Mouse (Mus musculus) testis, adult 2 months (tissue): ENCODE measurements around the gene C1ql4.

ENCODE experiments used
- CTCF ChIP-seq: fragments of 200-500 bp; IDR thresholded peaks from 2 replicates; pipeline ENCODE4 v1.5.1; 2012; ENCODE audit warnings: low read depth, mild to moderate bottlenecking, inconsistent platforms, low read length, moderate library complexity; ENCODE audit not compliant: control insufficient read depth, insufficient read depth, insufficient replicate concordance
- POLR2A ChIP-seq: fragments of 200-500 bp; IDR thresholded peaks from 2 replicates; pipeline ENCODE4 v1.6.1; 2012; ENCODE audit warnings: low read depth, mild to moderate bottlenecking, inconsistent platforms, low read length, moderate library complexity; ENCODE audit not compliant: control insufficient read depth

GRCm38 (mm10) chr15:99099984-99100383, 12.4 kb upstream of the C1ql4 start:
- TF ChIP-seq POLR2A: no peak
- TF ChIP-seq CTCF: no peak
